Mouse (Mus musculus) ES-Bruce4 (cell line): ENCODE measurements at regions not wholly inside any gene's neighbourhood (a gene's known extent, or its start where the extent isn't known, plus 50 kb on each side); places are given as distances from the start of the nearest gene placed in this dataset.

ENCODE experiments used
- CTCF ChIP-seq: IDR thresholded peaks from one replicate; pipeline ENCODE4 v1.8.1; 2011; ENCODE audit warnings: low read depth, low read length
- POLR2A ChIP-seq: IDR thresholded peaks from one replicate; pipeline ENCODE4 v1.8.1; 2011; ENCODE audit warnings: low read length; ENCODE audit not compliant: insufficient read depth

GRCm38 (mm10) chr11:40573758-40574139, 121.3 kb downstream of the Mat2b start:
- no peak for TF ChIP-seq CTCF
- no peak for TF ChIP-seq POLR2A
